ENCODE assay signal across 13 mouse cellular contexts in the genomic region with DNA sequence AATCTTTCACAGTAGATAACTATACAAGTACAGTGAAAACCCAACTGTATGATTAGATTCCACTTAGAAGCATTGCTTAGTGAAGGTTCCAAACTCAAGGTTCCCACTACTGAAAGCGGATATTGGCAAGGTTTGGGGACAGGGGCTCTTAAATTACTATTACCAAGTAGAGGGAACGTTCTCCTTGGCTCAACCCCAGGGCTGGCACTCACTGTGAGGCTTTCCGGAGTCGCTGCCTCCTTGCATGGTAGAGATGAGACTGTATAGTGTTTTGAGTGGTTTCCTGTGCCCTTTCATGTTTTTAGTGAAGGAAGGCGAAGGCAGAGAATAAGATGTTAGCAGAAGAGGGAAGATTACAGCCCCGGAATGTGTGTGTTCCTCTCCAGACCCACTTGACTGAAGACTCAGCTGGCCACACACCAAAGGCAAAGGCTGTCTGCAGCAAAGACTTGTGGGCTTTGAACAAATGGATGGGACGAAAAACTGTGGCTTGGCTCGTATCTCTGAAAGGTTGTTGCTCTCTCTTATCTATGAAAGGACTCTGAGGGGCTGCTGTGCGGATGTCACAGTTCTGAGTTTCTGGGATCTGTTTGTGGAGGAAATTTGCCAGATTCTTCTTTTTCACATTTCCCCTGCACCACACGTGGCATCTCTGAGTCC. TPM values are rescaled to one million over a fixed set of nuclear protein-coding genes. Genes with fewer than 3 reads are reported as not detected.
"Had no signal": no experiment of that assay in that cellular context is flagged by ENCODE, and none has a peak within 500 bp of the region (broad histone marks: within the 10 kb centered on the region; RNA-seq: fewer than 3 reads in every experiment).

No protein-coding gene starts in this region.

- H3K4me3 ChIP-seq: limb, embryonic 13.5 days; liver, embryonic 12.5 days; lung, embryonic 15.5 days; midbrain, embryonic 15.5 days; neural tube, embryonic 15.5 days had no signal

- H3K4me1 ChIP-seq: liver, embryonic 12.5 days had no signal

- DNase-seq: kidney, adult 11 months; kidney, adult 9 months; kidney, postnatal 10 days; left cerebral cortex, postnatal 4 days; right cerebral cortex, adult 18-20 months; right cerebral cortex, postnatal 25 days; thymus, postnatal 36 days had no signal

- H3K4me2 ChIP-seq: limb, embryonic 13.5 days; liver, embryonic 12.5 days; lung, embryonic 15.5 days; midbrain, embryonic 15.5 days; neural tube, embryonic 15.5 days had no signal

- ATAC-seq: liver, embryonic 12.5 days; midbrain, embryonic 15.5 days had no signal

- H3K9ac ChIP-seq: limb, embryonic 13.5 days; liver, embryonic 12.5 days; lung, embryonic 15.5 days; midbrain, embryonic 15.5 days; neural tube, embryonic 15.5 days had no signal

- H3K27me3 ChIP-seq: liver, embryonic 12.5 days; lung, embryonic 15.5 days; midbrain, embryonic 15.5 days; neural tube, embryonic 15.5 days had no signal

- H3K36me3 ChIP-seq: limb, embryonic 13.5 days; liver, embryonic 12.5 days; lung, embryonic 15.5 days; midbrain, embryonic 15.5 days; neural tube, embryonic 15.5 days had no signal

- H3K27ac ChIP-seq: limb, embryonic 13.5 days; liver, embryonic 12.5 days; lung, embryonic 15.5 days; midbrain, embryonic 15.5 days; neural tube, embryonic 15.5 days had no signal

- H3K9me3 ChIP-seq: limb, embryonic 13.5 days; lung, embryonic 15.5 days; midbrain, embryonic 15.5 days; neural tube, embryonic 15.5 days had no signal

RNA-seq across cellular contexts. Expression of a gene that starts 20.7 kb away (rescaled TPM):
- total RNA-seq: megakaryocyte-erythroid progenitor cell, adult 5-6 weeks had no signal
